Mouse (Mus musculus) forebrain, embryonic 11.5 days (tissue): ENCODE data around the gene Gm11020. TPM values are rescaled to one million over a fixed set of nuclear protein-coding genes. Genes with fewer than 3 reads are reported as not detected.
A peak's percentile ranks its signal among the peaks of the same experiment; 100 is the strongest.

Source experiments
- ATAC-seq: fragments of 200-750 bp; cut with Nextera tagmentation; replicated peaks from 2 replicates; pipeline ENCODE4 v1.8.0; 2017; ENCODE audit warnings: moderate TSS enrichment; ENCODE audit not compliant: low FRiP score
- DNase-seq: peaks from one replicate; pipeline ENCODE4 v3.0.0-alpha.2; 2017; ENCODE audit warnings: low spot score
- H3K27ac ChIP-seq: fragments of 300-500 bp; sonication (generic); 2 replicates; pipeline ENCODE4 v1.5.1; 2014; ENCODE audit warnings: low read depth, low read length
- H3K27me3 ChIP-seq: fragments of 300-500 bp; sonication (generic); 2 replicates; pipeline ENCODE4 v1.6.1; 2014; ENCODE audit warnings: mild to moderate bottlenecking, low read length, mixed read lengths; ENCODE audit not compliant: control insufficient read depth, insufficient read depth
- H3K36me3 ChIP-seq: fragments of 300-500 bp; sonication (generic); 2 replicates; pipeline ENCODE4 v1.6.1; 2014; ENCODE audit warnings: mild to moderate bottlenecking, low read length, moderate library complexity, mixed read lengths; ENCODE audit not compliant: control insufficient read depth, insufficient read depth
- H3K4me1 ChIP-seq: fragments of 300-500 bp; sonication (generic); replicated peaks from 2 replicates; pipeline ENCODE4 v1.6.1; 2014; ENCODE audit warnings: low read length, mixed read lengths; ENCODE audit not compliant: control insufficient read depth, insufficient read depth
- H3K4me2 ChIP-seq: fragments of 300-500 bp; sonication (generic); 2 replicates; pipeline ENCODE4 v1.6.1; 2014; ENCODE audit warnings: low read depth, mild to moderate bottlenecking, low read length, moderate library complexity, mixed read lengths; ENCODE audit not compliant: severe bottlenecking
- H3K4me3 ChIP-seq: fragments of 300-500 bp; sonication (generic); 2 replicates; pipeline ENCODE4 v1.5.1; 2014; ENCODE audit warnings: low read depth, low read length
- H3K9ac ChIP-seq: fragments of 300-500 bp; sonication (generic); 2 replicates; pipeline ENCODE4 v1.6.1; 2014; ENCODE audit warnings: low read length
- H3K9me3 ChIP-seq: fragments of 300-500 bp; sonication (generic); 2 replicates; pipeline ENCODE4 v1.6.1; 2016; ENCODE audit warnings: low read length, mixed read lengths; ENCODE audit not compliant: control insufficient read depth
- WGBS: fragments of 180-500 bp; shearing (Covaris S2); extraction: QIAGEN DNeasy Blood & Tissue Kit; methylation state at CpG from one replicate; pipeline ENCODE4 v1.1.7; 2014; 5-methylcytosine and 5-hydroxymethylcytosine counted together
- polyA plus RNA-seq: library from polyadenylated mRNA; unstranded; fragments of >200 nt; fragmentation: Nextera tagmentation; extraction: Ambion mirVana; gene quantifications from 2 replicates; pipeline ENCODE4 v1.2.1, GENCODE M21; 2014

Gm11020 gene
- polyA plus RNA-seq, 1 experiment from 2014 or later: not detected

DNA sequence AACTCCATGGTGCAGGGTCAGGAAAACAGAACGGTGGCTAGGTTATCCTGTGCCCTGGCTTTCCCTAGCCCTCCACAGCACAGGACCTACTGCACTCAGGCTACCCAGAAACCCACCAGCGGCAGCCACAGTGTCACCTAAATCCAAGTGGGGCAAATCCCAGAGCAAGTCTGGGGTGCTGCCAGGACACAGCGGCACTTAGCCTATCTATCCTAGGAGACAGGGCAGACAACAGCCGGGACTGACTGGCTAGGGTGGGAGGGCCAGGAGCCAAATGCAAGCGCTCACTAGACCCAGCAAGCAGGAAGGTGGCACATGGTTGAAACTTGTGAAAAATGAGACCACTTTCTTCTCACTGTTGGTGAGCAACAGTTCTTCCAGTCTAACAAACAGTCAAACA, 27.6 kb downstream of the Gm11020 start:
- Histone ChIP-seq H3K36me3 (no peaks in the 10 kb centered on the region; the same call in 1 of the 2 replicates), H3K4me2 (no peak overlapping the region), H3K9ac (no peak overlapping the region), H3K27me3 (no peaks in the 10 kb centered on the region), H3K4me3 (no peak overlapping the region), H3K4me1 (no peaks in the 10 kb centered on the region), H3K9me3 (no peaks in the 10 kb centered on the region), H3K27ac (no peak overlapping the region)
- ATAC-seq: no peak
- 86% methylated on average over 5 of the region's 5 CpGs for WGBS
- DNase-seq: no peak

DNA sequence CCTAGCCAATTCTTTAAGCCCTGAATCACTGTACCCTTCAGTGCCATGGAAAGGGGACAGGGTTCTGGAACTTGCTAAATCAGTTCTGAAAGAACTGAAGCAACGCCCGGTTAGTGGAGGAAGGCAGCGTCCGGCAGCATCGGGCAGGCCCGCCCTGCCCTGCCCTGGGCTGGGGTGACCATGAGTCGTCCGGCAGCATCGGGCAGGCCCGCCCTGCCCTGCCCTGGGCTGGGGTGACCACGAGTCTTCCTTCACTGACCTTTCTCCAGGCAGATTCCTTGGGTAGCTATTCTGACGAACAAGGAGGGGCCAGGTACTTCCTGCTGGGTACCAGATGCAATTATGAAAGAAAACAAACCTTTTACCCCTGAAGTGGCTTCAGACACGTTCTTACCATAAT, 28.7 kb downstream of the Gm11020 start:
- H3K27me3 ChIP-seq: no peaks in the 10 kb centered on the region
- ATAC-seq: no peak
- WGBS: 83% methylated on average over 13 of the region's 13 CpGs
- no peaks in the 10 kb centered on the region for H3K9me3 ChIP-seq
- no peaks in the 10 kb centered on the region for H3K4me1 ChIP-seq
- H3K9ac ChIP-seq: no peak overlapping the region
- H3K4me2 ChIP-seq: no peak overlapping the region
- no peak overlapping the region for H3K27ac ChIP-seq
- no peak overlapping the region for H3K4me3 ChIP-seq
- no peaks in the 10 kb centered on the region; the same call in 1 of the 2 replicates for H3K36me3 ChIP-seq
- no peak for DNase-seq

DNA sequence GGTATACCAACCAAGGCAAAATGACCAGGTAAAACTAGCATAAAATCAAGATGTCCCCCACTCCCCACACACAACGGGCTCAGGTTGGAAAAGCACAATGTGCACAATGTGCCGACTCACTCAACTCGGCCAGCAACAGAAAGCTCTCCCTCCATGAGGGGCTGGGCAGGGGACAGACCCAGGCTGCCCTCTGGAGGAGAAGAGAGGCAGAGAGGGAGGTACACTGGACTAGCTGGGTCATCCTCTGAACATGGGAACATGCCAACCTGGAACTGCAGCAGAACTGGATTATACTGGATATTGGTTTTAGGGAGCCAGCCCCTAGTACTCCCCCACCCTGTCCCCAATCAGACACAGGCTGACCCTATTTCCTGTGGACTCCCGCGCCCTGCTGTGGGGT, 31.8 kb downstream of the Gm11020 start:
- WGBS: 59% methylated on average over 5 of the region's 5 CpGs
- H3K4me2 ChIP-seq: no peak overlapping the region
- no peaks in the 10 kb centered on the region for H3K4me1 ChIP-seq
- H3K9me3 ChIP-seq: no peaks in the 10 kb centered on the region
- H3K36me3 ChIP-seq: no peaks in the 10 kb centered on the region; the same call in 1 of the 2 replicates
- H3K27me3 ChIP-seq: no peaks in the 10 kb centered on the region
- ATAC-seq (peak; percentile 55), DNase-seq (no peak)
- H3K9ac ChIP-seq: no peak overlapping the region
- no peak overlapping the region for H3K4me3 ChIP-seq
- no peak overlapping the region for H3K27ac ChIP-seq

DNA sequence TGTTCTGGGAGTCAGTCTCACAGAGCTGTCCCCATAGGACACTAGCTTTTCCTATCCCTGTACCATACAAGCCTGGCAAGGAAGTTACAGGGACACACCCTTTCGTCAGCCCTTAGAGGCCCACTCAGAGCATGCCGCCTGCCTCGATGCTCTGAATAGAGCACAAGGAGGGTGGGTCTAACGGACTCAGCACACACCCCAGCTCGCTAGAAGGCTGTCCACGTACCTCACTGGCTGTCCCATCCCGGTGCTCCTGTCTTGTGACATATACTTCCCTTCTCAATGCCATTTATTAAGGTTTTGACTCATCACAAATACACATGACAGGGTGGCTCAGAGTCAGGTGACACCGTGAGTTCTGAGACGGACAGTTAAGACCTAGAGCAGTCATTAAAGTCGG, 33.1 kb downstream of the Gm11020 start:
- no peaks in the 10 kb centered on the region for H3K27me3 ChIP-seq
- 95% methylated on average over 10 of the region's 10 CpGs for WGBS
- DNase-seq: no peak
- no peaks in the 10 kb centered on the region for H3K9me3 ChIP-seq
- H3K4me2 ChIP-seq: no peak overlapping the region
- no peak overlapping the region for H3K27ac ChIP-seq
- H3K4me3 ChIP-seq: no peak overlapping the region
- no peaks in the 10 kb centered on the region for H3K4me1 ChIP-seq
- no peaks in the 10 kb centered on the region for H3K36me3 ChIP-seq
- ATAC-seq: no peak
- no peak overlapping the region for H3K9ac ChIP-seq

DNA sequence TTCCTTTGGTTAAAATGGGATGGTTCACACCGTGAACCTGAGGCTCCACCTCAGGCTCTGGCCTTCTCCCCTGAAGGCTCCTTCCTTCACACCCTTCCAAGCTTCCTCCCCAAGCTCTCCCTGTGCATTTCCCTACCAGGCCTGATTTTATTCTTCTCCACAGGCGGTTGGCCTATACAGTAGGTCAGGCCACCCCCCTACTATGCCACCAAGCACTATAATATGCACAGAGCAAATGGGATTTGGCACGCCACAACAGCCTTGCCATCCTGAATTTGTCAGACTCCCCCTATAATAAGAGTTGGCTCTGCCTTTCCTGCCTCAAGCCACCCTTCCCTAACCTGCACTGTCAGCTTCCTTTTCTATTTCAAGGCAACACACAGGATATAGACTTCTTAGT, 37.3 kb downstream of the Gm11020 start:
- Histone ChIP-seq H3K4me3 (no peak overlapping the region), H3K27me3 (no peaks in the 10 kb centered on the region), H3K4me2 (no peak overlapping the region), H3K36me3 (no peaks in the 10 kb centered on the region), H3K9me3 (no peaks in the 10 kb centered on the region), H3K27ac (no peak overlapping the region), H3K9ac (no peak overlapping the region), H3K4me1 (no peaks in the 10 kb centered on the region)
- DNase-seq (no peak), ATAC-seq (no peak)
- 78% methylated on average over 3 of the region's 3 CpGs for WGBS

DNA sequence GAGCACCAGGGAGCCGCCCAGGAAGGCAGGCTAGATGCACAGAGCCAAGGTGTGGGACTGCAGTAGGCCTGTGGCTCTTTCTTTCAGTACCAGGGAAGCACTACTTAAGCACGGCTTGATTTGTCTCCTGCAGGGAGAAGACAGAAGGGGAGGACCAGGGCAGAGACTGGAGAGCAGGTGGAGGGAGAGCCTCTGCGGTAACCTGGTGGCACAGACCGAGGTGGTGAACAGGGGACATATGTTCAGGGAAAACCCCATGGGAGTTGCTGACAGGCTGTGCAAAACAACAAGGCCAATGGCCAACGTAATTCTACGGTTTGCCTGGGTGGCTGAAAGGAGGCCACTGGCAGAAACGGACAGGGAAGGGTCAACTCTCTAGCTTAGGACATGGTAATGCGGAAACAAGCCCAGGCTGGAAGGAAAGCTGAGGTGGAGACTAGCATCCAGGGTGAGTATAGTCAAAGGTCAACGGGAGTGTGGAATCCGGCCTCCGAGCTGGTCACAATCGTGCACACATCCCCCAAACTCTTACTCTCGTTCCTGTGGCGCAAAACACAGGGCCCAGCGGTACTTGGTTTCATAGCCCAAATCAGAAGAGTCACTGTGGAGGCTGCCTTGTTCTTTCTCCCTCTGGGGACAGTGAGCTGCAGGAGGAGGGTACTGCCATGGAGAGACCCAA, 38.5 kb downstream of the Gm11020 start:
- Histone ChIP-seq H3K36me3 (no peaks in the 10 kb centered on the region), H3K4me3 (no peak overlapping the region), H3K4me2 (no peak overlapping the region), H3K4me1 (no peaks in the 10 kb centered on the region), H3K9me3 (no peaks in the 10 kb centered on the region), H3K27ac (no peak overlapping the region), H3K9ac (no peak overlapping the region), H3K27me3 (no peaks in the 10 kb centered on the region)
- no peak for ATAC-seq
- no peak for DNase-seq
- 66% methylated on average over 15 of the region's 15 CpGs for WGBS

DNA sequence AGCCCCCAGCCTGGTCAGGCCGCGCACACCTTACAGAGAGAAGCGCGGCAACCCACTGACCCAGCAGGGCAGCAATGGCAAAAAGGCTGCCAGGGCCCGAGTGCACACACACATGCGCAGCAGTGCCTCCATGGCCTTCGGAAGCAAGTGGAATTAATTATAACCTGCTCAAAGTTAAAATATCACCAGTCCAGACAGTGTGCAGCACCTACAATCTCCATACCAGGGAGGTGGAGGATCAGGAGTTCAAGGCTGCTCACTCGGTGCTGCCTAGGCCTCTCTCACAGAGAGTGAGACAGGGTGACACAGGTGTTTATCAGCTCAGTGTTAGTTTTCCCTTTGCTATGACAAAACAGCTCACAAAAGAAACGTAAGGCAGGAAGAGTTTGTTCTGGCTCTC, 44.3 kb downstream of the Gm11020 start:
- no peak for DNase-seq
- H3K4me2 ChIP-seq: no peak overlapping the region
- no peaks in the 10 kb centered on the region for H3K36me3 ChIP-seq
- H3K4me1 ChIP-seq: peaks cover 4% of the 10 kb centered on the region; the same call in 1 of the 2 replicates
- no peak overlapping the region for H3K4me3 ChIP-seq
- no peak for ATAC-seq
- no peaks in the 10 kb centered on the region for H3K9me3 ChIP-seq
- 92% methylated on average over 9 of the region's 9 CpGs for WGBS
- H3K27me3 ChIP-seq: no peaks in the 10 kb centered on the region
- H3K9ac ChIP-seq: no peak overlapping the region
- no peak overlapping the region for H3K27ac ChIP-seq

DNA sequence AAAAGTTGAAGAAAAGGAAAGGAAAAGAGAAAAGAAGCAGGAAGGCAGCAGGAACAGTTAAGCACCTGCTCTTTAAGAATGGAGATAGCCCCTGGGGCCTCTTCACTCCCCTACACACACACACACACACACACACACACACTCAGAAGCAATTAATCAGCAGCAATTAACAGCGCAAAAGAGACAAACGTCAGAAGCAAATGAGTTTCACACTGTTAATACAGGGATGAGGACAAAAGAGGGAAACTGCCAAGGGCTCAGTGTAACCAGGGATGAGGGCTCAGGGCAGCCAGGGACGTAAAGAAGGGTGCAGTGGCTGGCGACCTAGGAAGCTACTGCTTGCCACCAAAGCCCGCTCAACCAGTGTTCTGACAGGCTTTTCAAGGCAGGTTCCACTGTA, 46.0 kb downstream of the Gm11020 start:
- no peaks in the 10 kb centered on the region for H3K27me3 ChIP-seq
- H3K4me1 ChIP-seq: peaks cover 4% of the 10 kb centered on the region; the same call in 1 of the 2 replicates
- no peaks in the 10 kb centered on the region for H3K9me3 ChIP-seq
- H3K9ac ChIP-seq: no peak overlapping the region
- WGBS: 30% methylated on average over 5 of the region's 5 CpGs
- no peak overlapping the region for H3K4me2 ChIP-seq
- no peak overlapping the region for H3K4me3 ChIP-seq
- no peaks in the 10 kb centered on the region for H3K36me3 ChIP-seq
- no peak overlapping the region for H3K27ac ChIP-seq
- DNase-seq: no peak
- ATAC-seq: peak; percentile 68; the same call in 1 of the 2 replicates

DNA sequence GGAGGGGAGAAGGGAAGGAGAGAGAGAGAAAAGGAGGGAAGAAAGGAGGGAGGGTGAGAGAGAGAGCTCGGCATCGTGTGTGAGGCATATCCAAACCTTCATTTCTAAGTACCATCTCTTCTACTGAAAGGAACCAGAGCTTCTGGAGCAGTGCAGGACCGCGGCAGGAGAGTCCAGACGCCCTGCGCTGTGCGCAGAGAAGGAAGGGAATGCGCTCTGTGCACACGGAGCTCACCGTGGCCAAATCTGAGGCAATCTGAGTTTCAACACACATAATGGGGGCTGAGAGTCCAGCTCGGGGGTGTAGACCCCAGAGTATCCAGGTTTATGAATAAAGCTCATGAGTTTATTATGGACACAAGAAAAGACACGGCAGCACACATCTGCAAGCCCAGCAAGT, 48.2 kb downstream of the Gm11020 start:
- no peaks in the 10 kb centered on the region for H3K9me3 ChIP-seq
- H3K4me2 ChIP-seq: no peak overlapping the region
- no peak overlapping the region for H3K27ac ChIP-seq
- H3K27me3 ChIP-seq: no peaks in the 10 kb centered on the region
- ATAC-seq: no peak
- DNase-seq: no peak
- H3K4me1 ChIP-seq: peaks cover 4% of the 10 kb centered on the region; the same call in 1 of the 2 replicates
- no peaks in the 10 kb centered on the region for H3K36me3 ChIP-seq
- H3K4me3 ChIP-seq: no peak overlapping the region
- 86% methylated on average over 12 of the region's 12 CpGs for WGBS
- H3K9ac ChIP-seq: no peak overlapping the region
